Mouse (Mus musculus): ENCODE results near the gene Ttll9.

Gene Ttll9

GRCm38 (mm10) chr2:152962091-152962793 is at the start of gene Ttll9:
Gene Ttll9 (plus strand): TSS chr2:152962485.
- no peak for DNase-seq (ENCODE audit: low read depth, low spot score)

GRCm38 (mm10) chr2:152913471-152913870 is 48.8 kb upstream of the Ttll9 start:
- DNase-seq (ENCODE audit: low read depth, low spot score) = no peak

GRCm38 (mm10) chr2:152914310-152915120 is 47.8 kb upstream of the Ttll9 start:
- DNase-seq (ENCODE audit: low read depth, low spot score) = peak; percentile 83

GRCm38 (mm10) chr2:152915453-152915852 is 46.8 kb upstream of the Ttll9 start:
- DNase-seq (ENCODE audit: low read depth, low spot score) = no peak

- no peak for DNase-seq (ENCODE audit: low read depth, low spot score)
Observed at GRCm38 (mm10) chr2:152916111-152916510, 46.2 kb upstream of the Ttll9 start.

- DNase-seq (ENCODE audit: low read depth, low spot score) = no peak
Observed at GRCm38 (mm10) chr2:152917671-152918070, 44.6 kb upstream of the Ttll9 start.

GRCm38 (mm10) chr2:152922376-152922775 is 39.9 kb upstream of the Ttll9 start:
- DNase-seq (ENCODE audit: low read depth, low spot score) = no peak

GRCm38 (mm10) chr2:152923621-152924020 is 38.7 kb upstream of the Ttll9 start:
- DNase-seq (ENCODE audit: low read depth, low spot score) = no peak

GRCm38 (mm10) chr2:152924128-152924527 is 38.2 kb upstream of the Ttll9 start:
- DNase-seq (ENCODE audit: low read depth, low spot score) = no peak

- no peak for DNase-seq (ENCODE audit: low read depth, low spot score)
Observed at GRCm38 (mm10) chr2:152924543-152924942, 37.7 kb upstream of the Ttll9 start.

- no peak for DNase-seq (ENCODE audit: low read depth, low spot score)
Observed at GRCm38 (mm10) chr2:152925189-152925872, 37.0 kb upstream of the Ttll9 start.

- no peak for DNase-seq (ENCODE audit: low read depth, low spot score)
Observed at GRCm38 (mm10) chr2:152926896-152927295, 35.4 kb upstream of the Ttll9 start.

- DNase-seq (ENCODE audit: low read depth, low spot score) = no peak
Observed at GRCm38 (mm10) chr2:152927371-152927770, 34.9 kb upstream of the Ttll9 start.

- no peak for DNase-seq (ENCODE audit: low read depth, low spot score)
Observed at GRCm38 (mm10) chr2:152928219-152928987, 33.9 kb upstream of the Ttll9 start.

- no peak for DNase-seq (ENCODE audit: low read depth, low spot score)
Observed at GRCm38 (mm10) chr2:152928988-152929370, 33.3 kb upstream of the Ttll9 start.

- DNase-seq (ENCODE audit: low read depth, low spot score) = no peak
Observed at GRCm38 (mm10) chr2:152930276-152930675, 32.0 kb upstream of the Ttll9 start.

- DNase-seq (ENCODE audit: low read depth, low spot score) = no peak
Observed at GRCm38 (mm10) chr2:152931456-152932160, 30.7 kb upstream of the Ttll9 start.

GRCm38 (mm10) chr2:152933048-152933447 is 29.2 kb upstream of the Ttll9 start, which contains the start of gene Foxs1:
Gene Foxs1 (minus strand): TSS chr2:152933208.
- no peak for DNase-seq (ENCODE audit: low read depth, low spot score)

GRCm38 (mm10) chr2:152933614-152934013 is 28.7 kb upstream of the Ttll9 start:
- DNase-seq (ENCODE audit: low read depth, low spot score) = no peak

GRCm38 (mm10) chr2:152939846-152940245 is 22.4 kb upstream of the Ttll9 start:
- no peak for DNase-seq (ENCODE audit: low read depth, low spot score)

GRCm38 (mm10) chr2:152941106-152941505 is 21.2 kb upstream of the Ttll9 start:
- DNase-seq (ENCODE audit: low read depth, low spot score) = no peak
